Mouse (Mus musculus) activated CD4-positive, CD25-positive, alpha-beta regulatory T cell, adult 4 months (primary cell): ENCODE measurements around the gene Tex33. TPM values are rescaled to one million over a fixed set of nuclear protein-coding genes. Genes with fewer than 3 reads are reported as not detected.

Source experiments
- ATAC-seq: one replicate; pipeline ENCODE4 v1.8.0; 2017
- polyA plus RNA-seq, 2 experiments: library from polyadenylated mRNA; unstranded; fragments of 100-300 nt; shearing (Covaris generic); gene quantifications; one replicate each; pipeline ENCODE4 v1.2.1; 2017

The Tex33 gene
- polyA plus RNA-seq, 2 experiments from 2014 or later, result not detected

- no peak for ATAC-seq
Measured at GRCm38 (mm10) chr15:78413719-78414117, 18.0 kb upstream of the Tex33 start.

- no peak for ATAC-seq
Measured at GRCm38 (mm10) chr15:78413083-78413718, 17.5 kb upstream of the Tex33 start.

GRCm38 (mm10) chr15:78409570-78410052, 13.9 kb upstream of the Tex33 start:
- ATAC-seq, result no peak

GRCm38 (mm10) chr15:78406293-78406934, 10.7 kb upstream of the Tex33 start, which contains the start of gene Mpst:
TSS of gene Mpst (plus strand) at chr15:78406416.
- peak; percentile 95 for ATAC-seq

- ATAC-seq, result peak; percentile 34
Measured at GRCm38 (mm10) chr15:78405517-78406211, 10.0 kb upstream of the Tex33 start, which contains the start of gene Tst. TSS of gene Tst (minus strand) at chr15:78405907.

GRCm38 (mm10) chr15:78405098-78405497, 9.4 kb upstream of the Tex33 start:
- no peak for ATAC-seq

GRCm38 (mm10) chr15:78403896-78404295, 8.2 kb upstream of the Tex33 start:
- no peak for ATAC-seq

GRCm38 (mm10) chr15:78403301-78403741, 7.6 kb upstream of the Tex33 start:
- no peak for ATAC-seq

GRCm38 (mm10) chr15:78402423-78402822, 6.7 kb upstream of the Tex33 start:
- ATAC-seq, result no peak

- ATAC-seq, result no peak
Measured at GRCm38 (mm10) chr15:78401921-78402320, 6.2 kb upstream of the Tex33 start.

- no peak for ATAC-seq
Measured at GRCm38 (mm10) chr15:78401345-78401744, 5.6 kb upstream of the Tex33 start.

- ATAC-seq, result peak; percentile 88
Measured at GRCm38 (mm10) chr15:78390855-78391254, 4.9 kb downstream of the Tex33 start.

GRCm38 (mm10) chr15:78385564-78385963, 10.1 kb downstream of the Tex33 start:
- ATAC-seq, result no peak

GRCm38 (mm10) chr15:78384220-78385116, 11.2 kb downstream of the Tex33 start:
- no peak for ATAC-seq

GRCm38 (mm10) chr15:78383450-78384219, 12.1 kb downstream of the Tex33 start:
- no peak for ATAC-seq

- ATAC-seq, result no peak
Measured at GRCm38 (mm10) chr15:78382115-78382514, 13.6 kb downstream of the Tex33 start.

- ATAC-seq, result no peak
Measured at GRCm38 (mm10) chr15:78380741-78381140, 15.0 kb downstream of the Tex33 start.

GRCm38 (mm10) chr15:78380208-78380607, 15.5 kb downstream of the Tex33 start:
- no peak for ATAC-seq

- no peak for ATAC-seq
Measured at GRCm38 (mm10) chr15:78378556-78378955, 17.2 kb downstream of the Tex33 start.

- no peak for ATAC-seq
Measured at GRCm38 (mm10) chr15:78377859-78378258, 17.9 kb downstream of the Tex33 start.

- no peak for ATAC-seq
Measured at GRCm38 (mm10) chr15:78374204-78374603, 21.5 kb downstream of the Tex33 start.

- ATAC-seq, result no peak
Measured at GRCm38 (mm10) chr15:78372796-78373195, 22.9 kb downstream of the Tex33 start.
